Mouse (Mus musculus) intestine, embryonic 16.5 days (tissue): ENCODE measurements around the gene Gm38655. TPM values are rescaled to one million over a fixed set of nuclear protein-coding genes. Genes with fewer than 3 reads are reported as not detected.

Experiments used
- ATAC-seq: fragments of 200-750 bp; cut with Nextera tagmentation; 2 replicates; pipeline ENCODE4 v1.8.0; 2017; ENCODE audit warnings: moderate TSS enrichment, moderate library complexity
- H3K27ac ChIP-seq: fragments of 300-500 bp; sonication (generic); 2 replicates; pipeline ENCODE4 v1.5.1; 2014; ENCODE audit warnings: mild to moderate bottlenecking, low read length
- H3K27me3 ChIP-seq: fragments of 300-500 bp; sonication (generic); replicated peaks from 2 replicates; pipeline ENCODE4 v1.6.1; 2014; ENCODE audit warnings: low read length, control low read depth, mixed read lengths; ENCODE audit not compliant: control insufficient read depth, insufficient read depth
- H3K36me3 ChIP-seq: fragments of 300-500 bp; sonication (generic); 2 replicates; pipeline ENCODE4 v1.6.1; 2014; ENCODE audit warnings: low read length, control low read depth; ENCODE audit not compliant: control insufficient read depth, insufficient read depth
- H3K4me1 ChIP-seq: fragments of 300-500 bp; sonication (generic); 2 replicates; pipeline ENCODE4 v1.6.1; 2014; ENCODE audit warnings: low read length, control low read depth, mixed read lengths; ENCODE audit not compliant: control insufficient read depth, insufficient read depth
- H3K4me2 ChIP-seq: fragments of 300-500 bp; sonication (generic); 2 replicates; pipeline ENCODE4 v1.6.1; 2014; ENCODE audit warnings: low read depth, low read length, control low read depth
- H3K4me3 ChIP-seq: fragments of 300-500 bp; sonication (generic); 2 replicates; pipeline ENCODE4 v1.5.1; 2014; ENCODE audit warnings: mild to moderate bottlenecking, low read length
- H3K9ac ChIP-seq: fragments of 300-500 bp; sonication (generic); 2 replicates; pipeline ENCODE4 v1.6.1; 2014; ENCODE audit warnings: low read depth, low read length
- H3K9me3 ChIP-seq: fragments of 300-500 bp; sonication (generic); 2 replicates; pipeline ENCODE4 v1.6.1; 2016; ENCODE audit warnings: low read length, control low read depth; ENCODE audit not compliant: control insufficient read depth
- WGBS: fragments of 180-500 bp; shearing (Covaris S2); extraction: QIAGEN DNeasy Blood & Tissue Kit; methylation state at CpG from one replicate; pipeline ENCODE4 v1.1.7; 2014; 5-methylcytosine and 5-hydroxymethylcytosine counted together
- polyA plus RNA-seq: library from polyadenylated mRNA; unstranded; fragments of >200 nt; fragmentation: Nextera tagmentation; extraction: Ambion mirVana; gene quantifications from 2 replicates; pipeline ENCODE4 v1.2.1, GENCODE M21; 2015

The Gm38655 gene
- polyA plus RNA-seq, 1 experiment from 2014 or later = 1.6 TPM

GRCm38 (mm10) chr17:25211705-25212104 is 36.4 kb upstream of the Gm38655 start:
- Histone ChIP-seq H3K27ac (no peak overlapping the region), H3K4me1 (no peaks in the 10 kb centered on the region), H3K4me2 (no peak overlapping the region), H3K9me3 (no peaks in the 10 kb centered on the region), H3K27me3 (no peaks in the 10 kb centered on the region), H3K36me3 (peaks cover 21% of the 10 kb centered on the region; the same call in 1 of the 2 replicates), H3K4me3 (no peak overlapping the region), H3K9ac (no peak overlapping the region)
- 84% methylated on average over 4 of the region's 4 CpGs for WGBS
- no peak for ATAC-seq

GRCm38 (mm10) chr17:25210680-25211466 is 35.6 kb upstream of the Gm38655 start:
- H3K9me3 ChIP-seq = no peaks in the 10 kb centered on the region
- H3K27ac ChIP-seq = no peak overlapping the region
- H3K4me3 ChIP-seq = no peak overlapping the region
- no peak overlapping the region for H3K9ac ChIP-seq
- peaks cover 19% of the 10 kb centered on the region; the same call in 1 of the 2 replicates for H3K36me3 ChIP-seq
- 84% methylated on average over 15 of the region's 15 CpGs for WGBS
- no peak for ATAC-seq
- H3K4me2 ChIP-seq = no peak overlapping the region
- H3K27me3 ChIP-seq = no peaks in the 10 kb centered on the region
- no peaks in the 10 kb centered on the region for H3K4me1 ChIP-seq

- no peak overlapping the region for H3K4me3 ChIP-seq
- H3K36me3 ChIP-seq = peaks cover 23% of the 10 kb centered on the region; the same call in 1 of the 2 replicates
- H3K9me3 ChIP-seq = no peaks in the 10 kb centered on the region
- no peak overlapping the region for H3K27ac ChIP-seq
- no peak overlapping the region for H3K9ac ChIP-seq
- H3K27me3 ChIP-seq = no peaks in the 10 kb centered on the region
- H3K4me1 ChIP-seq = no peaks in the 10 kb centered on the region
- no peak for ATAC-seq
- no peak overlapping the region for H3K4me2 ChIP-seq
- WGBS = 75% methylated on average over 4 of the region's 4 CpGs
These were observed 34.7 kb upstream of the Gm38655 start for GRCm38 (mm10) chr17:25210006-25210405.

- Histone ChIP-seq H3K4me2 (no peak overlapping the region), H3K27ac (no peak overlapping the region), H3K4me1 (no peaks in the 10 kb centered on the region), H3K9me3 (no peaks in the 10 kb centered on the region), H3K9ac (no peak overlapping the region), H3K27me3 (no peaks in the 10 kb centered on the region), H3K4me3 (no peak overlapping the region), H3K36me3 (peaks cover 22% of the 10 kb centered on the region)
- 90% methylated on average over 4 of the region's 4 CpGs for WGBS
- ATAC-seq = no peak
These were observed 27.1 kb upstream of the Gm38655 start for GRCm38 (mm10) chr17:25202401-25202800.

GRCm38 (mm10) chr17:25189091-25189490 is 13.8 kb upstream of the Gm38655 start:
- Histone ChIP-seq H3K9me3 (no peaks in the 10 kb centered on the region), H3K4me3 (peak overlapping the region; percentile 94), H3K27ac (no peak overlapping the region), H3K4me2 (peak overlapping the region; percentile 87), H3K27me3 (no peaks in the 10 kb centered on the region), H3K4me1 (peaks cover 18% of the 10 kb centered on the region), H3K36me3 (no peaks in the 10 kb centered on the region), H3K9ac (peak overlapping the region; percentile 95)
- no peak for ATAC-seq
- 4% methylated on average over 16 of the region's 16 CpGs for WGBS

- Histone ChIP-seq H3K9ac (peak within 1 kb of the TSS; percentile 95), H3K4me2 (peak within 1 kb of the TSS; percentile 87), H3K9me3 (no peaks in the 10 kb centered on the region), H3K4me1 (peaks cover 23% of the 10 kb centered on the region), H3K36me3 (no peaks in the 10 kb centered on the region), H3K4me3 (peak within 1 kb of the TSS; percentile 94), H3K27ac (peak within 1 kb of the TSS; percentile 73), H3K27me3 (no peaks in the 10 kb centered on the region)
- ATAC-seq = peak; percentile 34
- under 1% methylated on average over 90 of the region's 104 CpGs for WGBS
These were observed 13.1 kb upstream of the Gm38655 start, which contains the start of gene Unkl for GRCm38 (mm10) chr17:25188150-25189031. Unkl (plus strand) TSS chr17:25188397.

- Histone ChIP-seq H3K4me1 (peaks cover 25% of the 10 kb centered on the region), H3K36me3 (no peaks in the 10 kb centered on the region), H3K27me3 (no peaks in the 10 kb centered on the region), H3K4me2 (peak overlapping the region; percentile 87), H3K9ac (peak overlapping the region; percentile 95), H3K4me3 (peak overlapping the region; percentile 94), H3K9me3 (no peaks in the 10 kb centered on the region), H3K27ac (peak overlapping the region; percentile 73)
- 7% methylated on average over 11 of the region's 11 CpGs for WGBS
- ATAC-seq = no peak
These were observed 12.5 kb upstream of the Gm38655 start for GRCm38 (mm10) chr17:25187784-25188149.

GRCm38 (mm10) chr17:25184961-25185360 is 9.7 kb upstream of the Gm38655 start:
- peak overlapping the region; percentile 89 for H3K4me2 ChIP-seq
- WGBS = 10% methylated on average over 17 of the region's 17 CpGs
- peak; percentile 29 for ATAC-seq

GRCm38 (mm10) chr17:25184129-25184691 is 8.9 kb upstream of the Gm38655 start, which contains the start of gene BC003965:
BC003965 (plus strand) TSS chr17:25184554.
- under 1% methylated on average over 50 of the region's 50 CpGs for WGBS
- peak within 1 kb of the TSS; percentile 98 for H3K4me3 ChIP-seq
- H3K9ac ChIP-seq = peak within 1 kb of the TSS; percentile 81
- peak within 1 kb of the TSS; percentile 89 for H3K4me2 ChIP-seq
- peaks cover 21% of the 10 kb centered on the region for H3K4me1 ChIP-seq
- ATAC-seq = peak; percentile 91
- H3K9me3 ChIP-seq = no peaks in the 10 kb centered on the region
- H3K27me3 ChIP-seq = no peaks in the 10 kb centered on the region
- H3K36me3 ChIP-seq = no peaks in the 10 kb centered on the region
- H3K27ac ChIP-seq = peak within 1 kb of the TSS; percentile 93

More at GRCm38 (mm10) chr17:25184961-25185360, 9.7 kb upstream of the Gm38655 start:
- peak overlapping the region; percentile 81 for H3K9ac ChIP-seq
- H3K27ac ChIP-seq = peak overlapping the region; percentile 54
- H3K9me3 ChIP-seq = no peaks in the 10 kb centered on the region
- H3K36me3 ChIP-seq = no peaks in the 10 kb centered on the region
- no peaks in the 10 kb centered on the region for H3K27me3 ChIP-seq
- H3K4me1 ChIP-seq = peaks cover 25% of the 10 kb centered on the region
- peak overlapping the region; percentile 98 for H3K4me3 ChIP-seq
